Mouse (Mus musculus): Measurements from ENCODE around the gene Gan. TPM values are rescaled to one million over a fixed set of nuclear protein-coding genes. Genes with fewer than 3 reads are reported as not detected.

Gan gene
- polyA plus RNA-seq, 1 experiment from 2014 or later, result 4.1 TPM

- Histone ChIP-seq H3K36me3 (ENCODE audit: control insufficient read depth, insufficient read depth, low read length) (no peaks in the 10 kb centered on the region), H3K4me1 (ENCODE audit: control insufficient read depth, insufficient read depth, low read length) (no peaks in the 10 kb centered on the region), H3K9ac (replicated peaks; ENCODE audit: low read depth, low read length) (no peak overlapping the region), H3K4me2 (ENCODE audit: low read depth, low read length) (no peak overlapping the region), H3K27ac (ENCODE audit: low read depth, low read length) (no peak overlapping the region), H3K9me3 (ENCODE audit: control insufficient read depth, low read length) (no peaks in the 10 kb centered on the region), H3K27me3 (ENCODE audit: control insufficient read depth, insufficient read depth, low read length) (no peaks in the 10 kb centered on the region), H3K4me3 (ENCODE audit: low read depth, low read length) (no peak overlapping the region)
- WGBS, result 90% methylated on average over 8 of the region's 8 CpGs
- no peak for ATAC-seq (ENCODE audit: low read depth)
Measured at GRCm38 (mm10) chr8:117167243-117167883, 9.4 kb downstream of the Gan start.

DNA sequence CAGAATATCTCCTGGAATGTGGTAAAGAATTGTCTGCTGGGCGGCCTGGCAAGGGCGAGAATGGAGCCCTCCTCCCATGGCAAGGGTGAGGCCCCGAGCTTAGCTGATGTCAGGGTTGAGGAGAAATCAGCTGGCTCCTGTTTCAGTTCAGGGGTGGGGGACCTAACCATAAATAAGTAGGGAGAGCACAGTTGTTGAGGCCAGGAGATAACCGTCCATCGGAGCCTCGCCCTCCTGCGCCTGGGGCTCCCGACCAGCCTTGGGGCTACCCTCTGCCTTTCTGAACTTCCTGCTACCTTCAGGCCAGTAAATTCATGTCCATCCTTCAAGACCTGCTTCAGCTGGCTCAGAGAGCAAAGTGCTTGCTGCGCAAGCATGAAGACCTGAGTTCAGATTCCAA lies 10.4 kb downstream of the Gan start:
- H3K27me3 ChIP-seq (ENCODE audit: control insufficient read depth, insufficient read depth, low read length), result no peaks in the 10 kb centered on the region
- H3K9me3 ChIP-seq (ENCODE audit: control insufficient read depth, low read length), result no peaks in the 10 kb centered on the region
- no peak for ATAC-seq (ENCODE audit: low read depth)
- 94% methylated on average over 9 of the region's 9 CpGs for WGBS
- no peak overlapping the region for H3K4me2 ChIP-seq (ENCODE audit: low read depth, low read length)
- H3K4me3 ChIP-seq (ENCODE audit: low read depth, low read length), result no peak overlapping the region
- 0 out of 2 replicates have a peak, but pooled peaks cover 5% of the 10 kb centered on the region for H3K4me1 ChIP-seq (ENCODE audit: control insufficient read depth, insufficient read depth, low read length)
- H3K27ac ChIP-seq (ENCODE audit: low read depth, low read length), result no peak overlapping the region
- H3K9ac ChIP-seq (replicated peaks; ENCODE audit: low read depth, low read length), result no peak overlapping the region
- H3K36me3 ChIP-seq (ENCODE audit: control insufficient read depth, insufficient read depth, low read length), result no peaks in the 10 kb centered on the region

DNA sequence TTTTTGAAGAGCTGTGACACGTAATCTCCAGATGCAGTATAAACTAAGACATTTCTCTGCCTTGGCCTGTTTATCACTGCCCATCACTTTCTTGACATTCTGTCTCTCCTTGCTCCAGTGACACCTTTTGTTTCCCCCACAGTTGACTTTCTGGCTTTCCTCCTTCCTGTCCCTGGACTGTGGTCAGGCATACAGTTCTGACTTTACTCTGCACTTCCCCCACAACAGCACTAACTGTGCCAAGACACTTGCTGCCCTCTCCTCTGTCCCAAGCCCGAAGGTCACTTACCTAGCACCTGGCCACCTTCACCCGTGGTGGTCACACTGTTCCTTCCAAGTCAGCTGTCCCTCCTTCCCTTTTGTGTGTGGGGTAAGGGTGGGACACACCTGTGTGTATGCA lies 13.9 kb downstream of the Gan start:
- no peak overlapping the region for H3K27ac ChIP-seq (ENCODE audit: low read depth, low read length)
- no peak overlapping the region for H3K4me3 ChIP-seq (ENCODE audit: low read depth, low read length)
- H3K9ac ChIP-seq (replicated peaks; ENCODE audit: low read depth, low read length), result no peak overlapping the region
- H3K4me1 ChIP-seq (ENCODE audit: control insufficient read depth, insufficient read depth, low read length), result 0 out of 2 replicates have a peak, but pooled peaks cover 5% of the 10 kb centered on the region
- no peak for ATAC-seq (ENCODE audit: low read depth)
- no peaks in the 10 kb centered on the region for H3K36me3 ChIP-seq (ENCODE audit: control insufficient read depth, insufficient read depth, low read length)
- H3K9me3 ChIP-seq (ENCODE audit: control insufficient read depth, low read length), result no peaks in the 10 kb centered on the region
- WGBS, result 86% methylated on average over 3 of the region's 3 CpGs
- H3K27me3 ChIP-seq (ENCODE audit: control insufficient read depth, insufficient read depth, low read length), result no peaks in the 10 kb centered on the region
- no peak overlapping the region for H3K4me2 ChIP-seq (ENCODE audit: low read depth, low read length)

DNA sequence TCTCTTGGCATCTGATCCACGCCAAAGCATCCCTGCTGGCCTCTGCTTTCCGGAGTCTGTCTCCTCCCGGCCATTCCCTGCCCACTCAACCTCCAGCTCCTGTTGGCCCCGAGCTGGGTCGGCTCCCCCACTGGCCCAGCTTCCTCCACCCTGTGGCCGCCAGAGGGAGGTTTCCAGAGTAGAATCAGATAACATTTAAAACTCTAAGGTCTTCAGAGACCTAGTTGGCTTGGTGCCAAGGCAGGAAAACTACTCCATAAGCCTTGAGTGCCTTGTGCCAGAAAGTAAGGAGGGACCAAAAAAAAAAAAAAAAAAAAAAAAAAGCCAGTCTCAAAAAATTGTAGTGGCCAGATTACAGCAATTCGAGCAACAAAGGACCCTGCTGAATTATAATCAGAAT lies 15.0 kb downstream of the Gan start:
- Histone ChIP-seq H3K4me2 (ENCODE audit: low read depth, low read length) (no peak overlapping the region), H3K27ac (ENCODE audit: low read depth, low read length) (no peak overlapping the region), H3K27me3 (ENCODE audit: control insufficient read depth, insufficient read depth, low read length) (no peaks in the 10 kb centered on the region), H3K4me1 (ENCODE audit: control insufficient read depth, insufficient read depth, low read length) (0 out of 2 replicates have a peak, but pooled peaks cover 5% of the 10 kb centered on the region), H3K36me3 (ENCODE audit: control insufficient read depth, insufficient read depth, low read length) (no peaks in the 10 kb centered on the region), H3K9ac (replicated peaks; ENCODE audit: low read depth, low read length) (no peak overlapping the region), H3K9me3 (ENCODE audit: control insufficient read depth, low read length) (no peaks in the 10 kb centered on the region), H3K4me3 (ENCODE audit: low read depth, low read length) (no peak overlapping the region)
- ATAC-seq (ENCODE audit: low read depth), result no peak
- WGBS, result 60% methylated on average over 7 of the region's 7 CpGs

DNA sequence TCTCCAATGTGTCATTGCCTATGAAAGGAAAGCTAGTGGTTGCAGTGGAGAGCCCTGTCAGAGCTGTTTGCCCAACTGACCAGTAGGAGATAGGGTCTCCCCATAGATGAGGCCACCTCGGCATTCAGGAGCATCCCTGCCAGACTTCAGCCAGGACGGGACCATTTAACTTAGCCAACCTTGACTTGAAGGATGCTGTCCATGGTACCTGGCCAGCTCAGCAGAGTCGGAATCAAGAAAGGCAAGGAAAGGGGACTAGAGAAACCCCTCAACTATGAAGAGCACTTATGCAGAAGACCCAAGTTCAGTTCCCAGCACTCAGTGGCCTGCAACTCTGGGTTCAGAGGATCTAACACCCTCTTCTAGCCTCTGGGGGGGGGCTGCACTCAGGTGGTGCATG lies 15.8 kb downstream of the Gan start:
- H3K27ac ChIP-seq (ENCODE audit: low read depth, low read length), result no peak overlapping the region
- H3K4me1 ChIP-seq (ENCODE audit: control insufficient read depth, insufficient read depth, low read length), result 0 out of 2 replicates have a peak, but pooled peaks cover 5% of the 10 kb centered on the region
- H3K36me3 ChIP-seq (ENCODE audit: control insufficient read depth, insufficient read depth, low read length), result no peaks in the 10 kb centered on the region
- no peak for ATAC-seq (ENCODE audit: low read depth)
- H3K27me3 ChIP-seq (ENCODE audit: control insufficient read depth, insufficient read depth, low read length), result no peaks in the 10 kb centered on the region
- H3K9ac ChIP-seq (replicated peaks; ENCODE audit: low read depth, low read length), result no peak overlapping the region
- no peak overlapping the region for H3K4me3 ChIP-seq (ENCODE audit: low read depth, low read length)
- WGBS, result 93% methylated on average over 3 of the region's 3 CpGs
- H3K9me3 ChIP-seq (ENCODE audit: control insufficient read depth, low read length), result no peaks in the 10 kb centered on the region
- no peak overlapping the region for H3K4me2 ChIP-seq (ENCODE audit: low read depth, low read length)

DNA sequence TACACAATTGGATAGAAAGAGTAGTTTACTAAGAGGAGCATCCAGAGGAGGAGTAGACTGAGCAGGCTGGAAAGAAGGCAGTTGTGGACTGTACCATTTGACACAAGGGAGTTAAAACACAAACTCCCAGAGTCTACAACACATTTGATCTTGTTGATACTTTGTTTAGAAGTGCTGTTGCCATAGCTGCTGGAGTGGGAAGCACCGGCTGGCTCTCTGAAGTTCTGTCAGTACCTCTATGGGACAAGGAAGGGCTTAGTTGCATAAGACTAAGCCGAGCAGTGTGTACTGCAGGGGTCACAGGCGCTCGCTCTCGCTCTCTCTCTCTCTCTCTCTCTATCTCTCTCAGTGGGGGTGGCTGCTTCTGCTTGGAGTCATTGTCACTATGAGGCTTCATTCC lies 16.6 kb downstream of the Gan start:
- H3K9ac ChIP-seq (replicated peaks; ENCODE audit: low read depth, low read length), result no peak overlapping the region
- 87% methylated on average over 5 of the region's 5 CpGs for WGBS
- no peak for ATAC-seq (ENCODE audit: low read depth)
- H3K36me3 ChIP-seq (ENCODE audit: control insufficient read depth, insufficient read depth, low read length), result no peaks in the 10 kb centered on the region
- H3K4me2 ChIP-seq (ENCODE audit: low read depth, low read length), result no peak overlapping the region
- H3K27me3 ChIP-seq (ENCODE audit: control insufficient read depth, insufficient read depth, low read length), result no peaks in the 10 kb centered on the region
- no peak overlapping the region for H3K27ac ChIP-seq (ENCODE audit: low read depth, low read length)
- no peak overlapping the region for H3K4me3 ChIP-seq (ENCODE audit: low read depth, low read length)
- H3K4me1 ChIP-seq (ENCODE audit: control insufficient read depth, insufficient read depth, low read length), result 0 out of 2 replicates have a peak, but pooled peaks cover 5% of the 10 kb centered on the region
- H3K9me3 ChIP-seq (ENCODE audit: control insufficient read depth, low read length), result no peaks in the 10 kb centered on the region

GRCm38 (mm10) chr8:117176308-117176707 lies 18.4 kb downstream of the Gan start:
- ATAC-seq (ENCODE audit: low read depth), result no peak
- WGBS, result 84% methylated on average over 5 of the region's 5 CpGs
- Histone ChIP-seq H3K4me1 (ENCODE audit: control insufficient read depth, insufficient read depth, low read length) (0 out of 2 replicates have a peak, but pooled peaks cover 5% of the 10 kb centered on the region), H3K4me3 (ENCODE audit: low read depth, low read length) (no peak overlapping the region), H3K27me3 (ENCODE audit: control insufficient read depth, insufficient read depth, low read length) (no peaks in the 10 kb centered on the region), H3K36me3 (ENCODE audit: control insufficient read depth, insufficient read depth, low read length) (no peaks in the 10 kb centered on the region), H3K27ac (ENCODE audit: low read depth, low read length) (no peak overlapping the region), H3K9ac (replicated peaks; ENCODE audit: low read depth, low read length) (no peak overlapping the region), H3K9me3 (ENCODE audit: control insufficient read depth, low read length) (no peaks in the 10 kb centered on the region), H3K4me2 (ENCODE audit: low read depth, low read length) (no peak overlapping the region)

- ATAC-seq (ENCODE audit: low read depth), result no peak
- Histone ChIP-seq H3K4me3 (ENCODE audit: low read depth, low read length) (no peak overlapping the region), H3K27ac (ENCODE audit: low read depth, low read length) (no peak overlapping the region), H3K9ac (replicated peaks; ENCODE audit: low read depth, low read length) (no peak overlapping the region), H3K4me2 (ENCODE audit: low read depth, low read length) (no peak overlapping the region), H3K27me3 (ENCODE audit: control insufficient read depth, insufficient read depth, low read length) (no peaks in the 10 kb centered on the region), H3K36me3 (ENCODE audit: control insufficient read depth, insufficient read depth, low read length) (no peaks in the 10 kb centered on the region), H3K9me3 (ENCODE audit: control insufficient read depth, low read length) (no peaks in the 10 kb centered on the region), H3K4me1 (ENCODE audit: control insufficient read depth, insufficient read depth, low read length) (0 out of 2 replicates have a peak, but pooled peaks cover 5% of the 10 kb centered on the region)
- WGBS, result 91% methylated on average over 7 of the region's 7 CpGs
Measured at GRCm38 (mm10) chr8:117177236-117177635, 19.3 kb downstream of the Gan start.

DNA sequence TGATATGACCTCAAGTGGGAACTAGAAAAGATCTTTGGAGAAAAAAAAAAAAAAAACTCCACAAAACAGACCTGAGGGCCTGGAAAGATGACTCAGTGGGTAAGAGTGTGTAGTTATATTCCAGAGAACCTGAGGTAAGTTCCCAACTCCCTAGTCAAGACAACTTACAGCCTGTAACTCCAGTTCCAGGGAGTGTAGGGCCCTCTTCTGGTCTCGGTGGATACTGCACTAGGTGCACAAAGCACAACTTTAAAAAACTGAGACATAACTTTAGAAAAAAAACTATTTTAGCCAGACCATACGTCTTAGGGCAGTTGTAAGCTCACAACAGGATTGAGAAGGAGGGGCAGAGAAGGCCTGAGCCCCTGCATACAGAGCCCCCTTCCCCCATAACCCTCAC lies 20.1 kb downstream of the Gan start:
- H3K4me1 ChIP-seq (ENCODE audit: control insufficient read depth, insufficient read depth, low read length), result no peaks in the 10 kb centered on the region
- no peaks in the 10 kb centered on the region for H3K9me3 ChIP-seq (ENCODE audit: control insufficient read depth, low read length)
- no peak overlapping the region for H3K4me3 ChIP-seq (ENCODE audit: low read depth, low read length)
- no peak overlapping the region for H3K4me2 ChIP-seq (ENCODE audit: low read depth, low read length)
- no peak for ATAC-seq (ENCODE audit: low read depth)
- no peak overlapping the region for H3K9ac ChIP-seq (replicated peaks; ENCODE audit: low read depth, low read length)
- no peak overlapping the region for H3K27ac ChIP-seq (ENCODE audit: low read depth, low read length)
- no peaks in the 10 kb centered on the region for H3K27me3 ChIP-seq (ENCODE audit: control insufficient read depth, insufficient read depth, low read length)
- whole genome bisulfite sequencing, result 77% methylated on average over 2 of the region's 2 CpGs
- H3K36me3 ChIP-seq (ENCODE audit: control insufficient read depth, insufficient read depth, low read length), result no peaks in the 10 kb centered on the region
